Mouse (Mus musculus) embryo, embryonic 10.5 days (tissue): Measurements from ENCODE around the gene Noc2l.

Source experiments
- DNase-seq: peaks from one replicate; pipeline ENCODE4 v3.0.0-alpha.2; 2015; ENCODE audit warnings: low spot score

Noc2l gene

GRCm38 (mm10) chr4:156216196-156216595, 19.6 kb upstream of the Noc2l start:
- no peak for DNase-seq

- DNase-seq, result no peak
Observed at GRCm38 (mm10) chr4:156217022-156217669, 18.7 kb upstream of the Noc2l start.

DNA sequence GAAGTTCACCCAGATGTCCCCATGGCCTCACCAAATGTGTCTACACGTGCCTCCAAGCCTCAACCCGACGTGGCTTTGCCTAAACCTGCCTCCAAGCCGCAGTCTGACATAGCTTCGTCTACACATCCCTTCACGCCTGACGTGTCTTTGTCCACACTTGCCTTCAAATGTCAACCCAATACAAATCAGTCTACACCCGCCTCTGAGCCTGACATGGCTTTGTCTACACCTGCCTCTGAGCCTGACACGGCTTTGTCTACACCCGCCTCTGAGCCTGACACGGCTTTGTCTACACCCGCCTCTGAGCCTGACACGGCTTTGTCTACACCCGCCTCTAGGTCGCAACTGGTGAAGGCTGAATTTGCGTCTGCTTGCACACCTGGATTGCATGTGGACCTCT, 18.0 kb upstream of the Noc2l start:
- DNase-seq, result no peak

- no peak for DNase-seq
Observed at GRCm38 (mm10) chr4:156219936-156220335, 15.9 kb upstream of the Noc2l start.

DNA sequence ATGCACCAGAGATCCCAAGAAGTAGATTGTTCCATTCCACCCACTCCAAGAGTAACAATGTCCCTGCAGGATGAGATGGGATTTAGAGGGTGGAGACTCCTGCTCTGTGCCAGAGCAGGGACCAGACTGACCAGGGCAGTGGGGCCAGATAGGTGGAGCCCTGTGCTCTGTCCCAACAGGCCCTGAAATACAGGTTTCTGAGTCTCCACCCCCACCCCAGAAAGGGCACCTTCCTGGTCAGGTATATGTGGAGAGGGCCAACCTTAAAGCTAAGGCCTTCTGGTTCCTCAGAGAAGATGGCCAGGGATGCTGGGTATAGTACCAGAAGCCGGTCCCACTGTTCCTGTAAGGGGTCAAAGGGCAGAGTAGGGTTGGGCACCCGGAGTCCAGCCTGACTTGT, 11.5 kb upstream of the Noc2l start:
- DNase-seq, result no peak

- no peak for DNase-seq
Observed at GRCm38 (mm10) chr4:156227752-156228392, 7.9 kb upstream of the Noc2l start.

DNA sequence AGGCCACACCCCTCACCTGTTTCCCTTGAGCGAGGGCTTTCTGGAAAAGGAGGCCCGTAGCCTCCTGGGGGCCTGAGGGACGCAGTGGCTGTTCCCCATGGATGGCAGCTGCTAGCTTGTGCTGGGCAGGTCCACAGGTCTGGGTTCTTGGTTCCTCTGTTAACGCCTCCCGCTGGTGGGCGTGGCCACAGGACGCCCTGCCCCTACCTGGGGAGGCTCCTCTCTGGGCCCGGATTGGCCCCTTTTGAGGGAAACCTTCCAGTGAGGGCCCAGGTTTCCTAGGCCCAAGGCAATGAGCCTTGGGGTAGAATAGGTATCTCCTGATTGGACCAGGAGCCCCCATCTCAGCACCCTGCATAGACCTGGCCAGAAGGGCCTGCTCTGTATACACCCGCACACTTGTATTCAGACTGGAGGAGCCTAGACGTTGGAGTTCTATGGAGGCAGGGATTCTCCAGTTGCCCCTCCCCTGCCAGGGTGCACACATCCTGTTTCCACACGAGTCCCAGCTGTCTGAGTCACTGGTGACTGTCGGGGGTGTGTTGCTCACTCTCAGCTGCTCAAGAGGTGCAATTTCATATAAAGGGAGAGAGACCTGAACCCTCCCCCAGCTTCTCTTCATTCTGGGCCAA, 7.3 kb upstream of the Noc2l start:
- no peak for DNase-seq

GRCm38 (mm10) chr4:156234021-156234501, 1.7 kb upstream of the Noc2l start:
- peak; percentile 63 for DNase-seq

DNA sequence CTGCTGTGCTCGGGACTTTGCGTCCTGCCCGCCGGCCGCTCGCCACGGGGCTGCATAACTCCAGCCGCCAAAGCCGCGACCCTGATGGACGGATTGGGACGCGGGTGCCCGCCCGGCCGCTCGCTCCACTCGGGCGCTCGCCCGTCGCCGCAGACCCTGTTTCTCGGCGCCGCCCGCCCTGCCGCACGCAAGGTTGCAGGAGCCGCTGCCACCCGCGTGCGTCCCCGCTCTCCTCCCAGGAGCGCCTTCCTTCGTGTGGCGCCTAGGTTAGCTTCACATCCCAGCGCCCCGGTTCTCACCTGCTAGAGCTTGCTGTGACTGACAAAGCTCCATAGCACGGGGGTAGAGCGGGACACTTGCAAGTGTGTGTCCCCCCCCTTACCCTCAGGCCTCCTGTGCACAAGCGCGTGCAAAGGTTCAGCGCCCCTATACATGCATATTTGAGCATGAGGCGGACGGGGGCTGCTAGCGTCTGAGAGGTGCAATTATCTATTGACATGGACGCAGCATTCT, 1.1 kb upstream of the Noc2l start, which contains the start of gene Plekhn1:
Gene Plekhn1 (minus strand): TSS at position 157 of the 513 bp plus-strand sequence.
- DNase-seq, result peak; percentile 85

DNA sequence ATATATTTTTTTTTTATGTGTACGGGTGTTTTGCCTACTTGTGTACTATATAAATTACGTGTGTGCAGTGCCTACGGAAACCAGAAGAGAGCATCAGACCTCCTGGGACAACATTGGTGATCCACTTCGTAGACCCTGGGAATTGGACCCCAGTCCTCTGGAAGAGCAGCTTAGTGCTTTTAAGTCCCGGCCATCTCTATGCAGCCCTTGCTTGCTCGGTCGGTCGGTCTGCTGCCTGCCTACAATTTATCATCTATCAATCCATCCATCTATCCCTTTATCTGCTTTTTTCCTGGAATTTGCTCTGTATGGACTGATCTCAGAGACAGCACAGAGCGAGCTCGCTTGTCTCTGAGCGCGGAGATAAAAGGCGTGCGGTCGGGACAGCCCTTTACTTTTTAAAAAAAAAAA, 445 bp upstream of the Noc2l start:
- DNase-seq, result peak; percentile 76

GRCm38 (mm10) chr4:156236651-156237447, 1.0 kb downstream of the Noc2l start:
- peak; percentile 47 for DNase-seq

DNA sequence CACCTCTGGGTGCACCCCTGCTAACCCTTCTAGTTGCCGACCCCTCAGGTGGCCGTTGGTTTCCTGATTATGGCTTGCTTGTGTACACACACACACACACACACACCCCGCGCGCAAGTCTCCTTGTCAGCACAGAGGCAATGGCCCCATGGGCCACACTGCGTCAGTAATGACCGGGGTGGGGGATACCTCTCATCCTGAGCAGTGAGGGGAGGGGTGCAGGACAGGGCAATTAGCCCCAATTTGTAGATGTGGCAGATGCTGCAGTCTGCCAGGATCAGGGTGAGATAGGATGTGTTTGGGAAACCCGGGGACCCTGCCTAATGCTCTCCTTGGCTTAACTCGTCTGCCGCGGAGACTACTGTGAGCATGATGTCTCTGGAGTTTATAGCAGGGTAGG, 13.8 kb downstream of the Noc2l start:
- no peak for DNase-seq

DNA sequence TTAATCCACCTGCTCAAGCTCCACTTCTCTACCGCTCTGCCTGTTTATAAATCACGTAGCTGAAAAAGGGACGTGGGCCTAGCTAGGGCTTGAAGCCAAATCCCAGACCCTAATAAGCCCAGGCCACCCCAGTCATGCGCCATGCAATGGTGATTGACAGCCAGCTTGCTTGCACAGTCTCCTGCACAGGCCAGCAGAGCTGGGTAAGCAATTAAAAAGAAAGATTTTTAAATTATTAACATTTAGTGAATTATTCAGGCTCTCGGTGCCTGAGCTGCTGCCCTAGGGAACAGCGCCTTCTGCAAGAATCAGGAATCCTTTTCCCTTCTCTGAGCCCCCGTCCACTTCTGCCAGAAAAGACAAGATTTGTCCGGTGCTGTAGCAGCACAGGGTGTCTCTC, 15.3 kb downstream of the Noc2l start:
- DNase-seq, result no peak

DNA sequence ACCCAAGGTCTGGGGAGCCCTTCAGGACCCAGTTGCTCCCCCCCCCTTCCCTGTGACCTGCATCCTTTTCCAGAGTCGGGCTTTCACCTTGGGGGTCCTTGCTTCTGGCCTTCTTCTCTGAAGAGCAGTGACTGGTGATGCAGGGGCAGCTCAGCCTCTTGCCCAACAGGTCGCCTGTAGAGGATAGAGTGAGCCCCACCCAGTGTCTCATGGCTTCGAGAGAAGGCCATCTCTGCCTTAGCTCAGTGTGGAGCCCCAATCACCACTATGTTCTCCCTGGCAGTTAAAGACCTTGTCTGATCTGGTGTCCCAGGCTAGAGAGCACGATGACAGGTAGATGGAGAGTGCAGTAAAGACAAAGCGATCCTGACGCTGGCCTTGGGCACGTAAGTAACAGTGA, 16.3 kb downstream of the Noc2l start:
- no peak for DNase-seq

- no peak for DNase-seq
Observed at GRCm38 (mm10) chr4:156252619-156253018, 16.8 kb downstream of the Noc2l start.

DNA sequence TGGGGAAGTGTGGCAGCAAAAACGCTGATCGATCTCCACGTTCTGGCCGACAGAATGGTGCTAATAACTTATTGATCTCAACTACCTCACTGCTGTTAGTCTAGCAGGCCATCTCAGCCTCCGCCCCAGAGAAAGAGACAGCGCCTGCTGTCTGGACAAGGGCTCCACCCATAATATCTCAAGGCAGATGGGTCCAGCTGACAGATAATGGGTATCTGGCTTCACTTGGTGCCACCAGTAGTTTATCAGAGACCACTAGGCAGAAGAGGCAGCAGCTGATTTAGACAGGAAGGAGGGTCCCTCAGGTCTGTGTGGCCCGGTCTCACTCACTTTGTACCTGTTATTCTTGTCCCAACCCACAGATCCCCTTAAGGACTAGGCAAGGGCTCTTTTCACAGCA, 17.2 kb downstream of the Noc2l start:
- DNase-seq, result peak; percentile 20

DNA sequence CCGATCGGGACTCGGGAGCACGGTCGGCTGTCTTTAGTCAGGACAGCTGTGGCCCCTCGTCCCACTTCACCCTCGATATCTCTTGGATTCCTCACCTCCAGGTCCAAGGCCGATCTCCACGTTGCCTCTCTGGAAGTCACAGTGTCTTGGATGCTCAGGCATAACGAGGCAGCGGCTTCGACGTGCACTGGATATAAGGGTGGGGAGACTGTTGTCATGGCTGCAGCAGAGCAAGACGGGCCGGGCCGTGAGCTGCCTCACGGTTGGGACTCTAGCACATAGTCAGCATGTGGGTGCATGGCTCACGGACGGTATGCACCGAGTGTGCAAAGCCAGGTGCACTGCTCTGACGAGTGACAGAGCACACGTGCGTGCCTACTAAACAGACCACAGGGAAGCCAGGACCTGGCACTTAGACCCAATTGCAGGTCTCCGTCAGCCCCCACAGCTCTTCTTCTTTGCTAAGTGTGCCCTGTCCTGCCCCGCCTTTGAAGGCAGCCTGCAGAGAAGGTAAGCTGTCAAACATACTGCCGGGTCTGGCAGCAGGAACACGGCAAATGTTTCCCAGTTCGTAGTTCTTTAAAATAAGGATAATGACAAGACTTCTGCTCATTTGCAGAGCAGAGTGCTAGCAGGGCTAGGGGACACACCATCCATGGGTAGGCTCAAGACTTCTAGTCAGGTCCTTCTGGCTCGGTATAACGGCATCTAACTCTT, 18.7 kb downstream of the Noc2l start:
- peak; percentile 40 for DNase-seq

- DNase-seq, result peak; percentile 29
Observed at GRCm38 (mm10) chr4:156255078-156255839, 19.4 kb downstream of the Noc2l start, which contains the start of gene Samd11. TSS of gene Samd11 (minus strand) at chr4:156255657.
